Comparison of ENCODE assay signal across 39 mouse cellular contexts in genomic region chr2:155894307-155895045, GRCm38 (mm10). TPM values are rescaled to one million over a fixed set of nuclear protein-coding genes. Genes with fewer than 3 reads are reported as not detected.
DNase-seq lines count a peak whose midpoint lies in the region; ATAC-seq and TF ChIP-seq lines count a peak whose summit lies in the region.
"Had no signal": no experiment of that assay in that cellular context is flagged by ENCODE, and none has a peak within 500 bp of the region (broad histone marks: within the 10 kb centered on the region; RNA-seq: fewer than 3 reads in every experiment).

No protein-coding gene starts in this region.

- no peaks in the 10 kb centered on the region for H3K9me3 ChIP-seq in lung, postnatal 0 days (ENCODE audit: low read length)
- H3K9me3 ChIP-seq: hindbrain, embryonic 13.5 days; kidney, embryonic 15.5 days; limb, embryonic 10.5 days; limb, embryonic 15.5 days; midbrain, embryonic 10.5 days had no signal

- TF ChIP-seq EP300 in lung, postnatal 0 days (IDR thresholded peaks at IDR 0.05) = no peak

- no peak for DNase-seq in gastrocnemius, adult 2 months
- no peak for DNase-seq in gastrocnemius, postnatal 36 days
- peak; percentile 36 for DNase-seq in lung, postnatal 0 days (ENCODE audit: low spot score)
- DNase-seq in lung, postnatal 14 days = no peak
- no peak for DNase-seq in layer of hippocampus, adult 8-10 months (ENCODE audit: low spot score in 2 of 2)
- no peak for DNase-seq in urinary bladder, adult 2 months (ENCODE audit: low spot score)
- no peak for DNase-seq in thymus, postnatal 25 days
- DNase-seq: adrenal gland, adult 2 months; cerebellum, postnatal 14 days; forebrain, postnatal 0 days; gastrocnemius, postnatal 10 days; heart, postnatal 36 days; kidney, adult 18-20 months; layer of hippocampus, postnatal 36 days; right cerebral cortex, postnatal 25 days; spleen, adult 18-20 months had no signal

- no peaks in the 10 kb centered on the region for H3K27me3 ChIP-seq in lung, postnatal 0 days (replicated peaks; ENCODE audit: insufficient read depth, low read length)
- no peaks in the 10 kb centered on the region for H3K27me3 ChIP-seq in small intestine, adult 2 months (ENCODE audit: control insufficient read depth, insufficient read depth, low read length)
- H3K27me3 ChIP-seq: CH12.LX; hindbrain, embryonic 13.5 days; kidney, embryonic 15.5 days; limb, embryonic 15.5 days had no signal

- H3K4me2 ChIP-seq in lung, postnatal 0 days (replicated peaks; ENCODE audit: low read depth, low read length) = no peak overlapping the region
- H3K4me2 ChIP-seq: heart, embryonic 11.5 days; hindbrain, embryonic 13.5 days; kidney, embryonic 15.5 days; limb, embryonic 15.5 days had no signal

- no peaks in the 10 kb centered on the region for H3K4me1 ChIP-seq in lung, postnatal 0 days (ENCODE audit: insufficient read depth, low read depth, low read length)
- peaks cover 3% of the 10 kb centered on the region; the same call in 1 of the 2 replicates for H3K4me1 ChIP-seq in small intestine, adult 2 months (ENCODE audit: control insufficient read depth, insufficient read depth, insufficient read length, low read length)
- H3K4me1 ChIP-seq: hindbrain, embryonic 13.5 days; limb, embryonic 10.5 days; limb, embryonic 15.5 days; midbrain, embryonic 10.5 days had no signal

- H3K27ac ChIP-seq in gastrocnemius, adult 2 months = peak overlapping the region; percentile 51; the same call in 1 of the 2 replicates
- 0 out of 2 replicates have a peak overlapping the region, but pooled peaks have one; percentile 21 for H3K27ac ChIP-seq in lung, postnatal 0 days (ENCODE audit: low read length)
- peak overlapping the region; percentile 3; the same call in 1 of the 2 replicates for H3K27ac ChIP-seq in small intestine, adult 2 months (ENCODE audit: insufficient read depth, low read depth, low read length)
- H3K27ac ChIP-seq: hindbrain, embryonic 13.5 days; kidney, embryonic 15.5 days; limb, embryonic 10.5 days; limb, embryonic 15.5 days; midbrain, embryonic 10.5 days had no signal

- peak; percentile 43; the same call in 1 of the 2 replicates for ATAC-seq in lung, postnatal 0 days
- ATAC-seq: activated CD4-positive, CD25-positive, alpha-beta regulatory T cell, adult 4 months; forebrain, postnatal 0 days; midbrain, embryonic 16.5 days had no signal

- no peaks in the 10 kb centered on the region for H3K36me3 ChIP-seq in lung, postnatal 0 days (ENCODE audit: insufficient read depth, low read length)
- H3K36me3 ChIP-seq in small intestine, adult 2 months (ENCODE audit: control insufficient read depth, insufficient read depth, low read length) = peaks cover 22% of the 10 kb centered on the region

- no peak for TF ChIP-seq CTCF in gastrocnemius, adult 2 months (IDR thresholded peaks at IDR 0.05)
- no peak for TF ChIP-seq CTCF in lung, postnatal 0 days (IDR thresholded peaks at IDR 0.05)
- TF ChIP-seq CTCF in small intestine, adult 2 months (IDR thresholded peaks at IDR 0.05; ENCODE audit: extremely low read depth, insufficient read length, insufficient replicate concordance, low read depth, low read length) = no peak

- no peak overlapping the region for H3K9ac ChIP-seq in lung, postnatal 0 days (replicated peaks; ENCODE audit: low read depth)
- H3K9ac ChIP-seq: forebrain, postnatal 0 days; hindbrain, embryonic 13.5 days; kidney, embryonic 15.5 days; limb, embryonic 15.5 days had no signal

- TF ChIP-seq POLR2A in small intestine, adult 2 months (IDR thresholded peaks at IDR 0.05; ENCODE audit: low read depth, low read length) = no peak

- no peak overlapping the region for H3K4me3 ChIP-seq in gastrocnemius, adult 2 months
- no peak overlapping the region for H3K4me3 ChIP-seq in lung, postnatal 0 days (ENCODE audit: low read depth, low read length)
- no peak overlapping the region for H3K4me3 ChIP-seq in small intestine, adult 2 months (ENCODE audit: low read depth, low read length)
- H3K4me3 ChIP-seq: erythroblast, embryonic 14.5 days; hindbrain, embryonic 13.5 days; kidney, embryonic 15.5 days; limb, embryonic 10.5 days; limb, embryonic 15.5 days; midbrain, embryonic 10.5 days had no signal

- WGBS in lung, postnatal 0 days = 68% methylated on average over 13 of the region's 13 CpGs
- WGBS in small intestine, adult 2 months = 47% methylated on average over 13 of the region's 13 CpGs

- intact Hi-C loops in gastrocnemius, adult 2 months (cut with DNase I) = no loop called here
- intact Hi-C loops in gastrocnemius, postnatal 36 days (cut with DNase I) = no loop called here

RNA-seq across cellular contexts. Expression of gene Uqcc1, which starts 35.6 kb away (rescaled TPM):
- total RNA-seq in gastrocnemius, adult 2 months (2021) = 100 to 1,000 TPM; 139 to 198 TPM
- 100 to 1,000 TPM; 151 to 164 TPM for total RNA-seq in gastrocnemius, postnatal 36 days (2021)
- 24.4 and 35.1 TPM in 2 replicates for polyA plus RNA-seq in lung, postnatal 0 days (2015; fragmentation: Nextera tagmentation; extraction: Ambion mirVana)
- 9.0 and 9.6 TPM in 2 replicates for polyA plus RNA-seq in small intestine, adult 2 months (2012; rRNA removed)
- 10 to 100 TPM; 76.5 to 83.3 (median 78.3) TPM for total RNA-seq in layer of hippocampus, adult 8-10 months (2022)
- polyA plus RNA-seq in urinary bladder, adult 2 months (2012; rRNA removed) = 47.0 and 60.2 TPM in 2 replicates

RNA-seq across cellular contexts. Expression of gene Gm15557, which starts 46.1 kb away (rescaled TPM):
- total RNA-seq in gastrocnemius, adult 2 months (2021) = not detected
- not detected for total RNA-seq in gastrocnemius, postnatal 36 days (2021)
- polyA plus RNA-seq in lung, postnatal 0 days (2015; fragmentation: Nextera tagmentation; extraction: Ambion mirVana) = 0.11 TPM in 1 of 2 replicates, not detected in the other
- polyA plus RNA-seq in small intestine, adult 2 months (2012; rRNA removed) = not detected in 2 replicates
- total RNA-seq in layer of hippocampus, adult 8-10 months (2022) = not detected
- not detected in 2 replicates for polyA plus RNA-seq in urinary bladder, adult 2 months (2012; rRNA removed)
- total RNA-seq: adrenal gland, adult 2 months; adrenal gland, postnatal 4 days; CH12.LX; ES-E14; forebrain, postnatal 0 days; gastrocnemius, postnatal 10 days; granulocyte monocyte progenitor cell, adult 5-6 weeks; heart, postnatal 36 days; layer of hippocampus, postnatal 36 days; megakaryocyte progenitor cell, adult 5-6 weeks; neutrophil, adult 5-6 weeks had no signal
- polyA plus RNA-seq: activated CD4-positive, CD25-positive, alpha-beta regulatory T cell, adult 4 months; adrenal gland, adult 2 months; C2C12; cerebellum, adult 2 months; cortical plate, adult 2 months; embryonic facial prominence, embryonic 14.5 days; erythroblast, embryonic 14.5 days; forebrain, embryonic 11.5 days; forebrain, postnatal 0 days; heart, embryonic 11.5 days; heart, embryonic 16.5 days; kidney, embryonic 15.5 days; midbrain, embryonic 16.5 days; neural tube, embryonic 11.5 days had no signal

RNA-seq across cellular contexts. Expression of gene Gdf5, which starts 50.7 kb away (rescaled TPM):
- under 1 TPM in 1 of 2 experiments, not detected in 1; 0.08 TPM for total RNA-seq in gastrocnemius, adult 2 months (2021)
- under 1 TPM in 1 of 2 experiments, not detected in 1; 0.10 TPM for total RNA-seq in gastrocnemius, postnatal 36 days (2021)
- polyA plus RNA-seq in lung, postnatal 0 days (2015; fragmentation: Nextera tagmentation; extraction: Ambion mirVana) = 1.7 and 2.7 TPM in 2 replicates
- not detected in 2 replicates for polyA plus RNA-seq in small intestine, adult 2 months (2012; rRNA removed)
- under 1 TPM in 3 of 4 experiments, not detected in 1; 0.18 to 0.31 (median 0.31) TPM for total RNA-seq in layer of hippocampus, adult 8-10 months (2022)
- polyA plus RNA-seq in urinary bladder, adult 2 months (2012; rRNA removed) = 1.5 and 1.7 TPM in 2 replicates
- total RNA-seq: CH12.LX; granulocyte monocyte progenitor cell, adult 5-6 weeks; heart, postnatal 36 days; layer of hippocampus, postnatal 36 days; megakaryocyte progenitor cell, adult 5-6 weeks; neutrophil, adult 5-6 weeks had no signal
- polyA plus RNA-seq: activated CD4-positive, CD25-positive, alpha-beta regulatory T cell, adult 4 months; C2C12; erythroblast, embryonic 14.5 days had no signal

RNA-seq across cellular contexts. Expression of gene Fam83c, which starts 59.8 kb away (rescaled TPM):
- not detected for total RNA-seq in gastrocnemius, adult 2 months (2021)
- total RNA-seq in gastrocnemius, postnatal 36 days (2021) = not detected
- 0.04 TPM in 1 of 2 replicates, not detected in the other for polyA plus RNA-seq in lung, postnatal 0 days (2015; fragmentation: Nextera tagmentation; extraction: Ambion mirVana)
- 0.34 and 0.89 TPM in 2 replicates for polyA plus RNA-seq in small intestine, adult 2 months (2012; rRNA removed)
- not detected for total RNA-seq in layer of hippocampus, adult 8-10 months (2022)
- polyA plus RNA-seq in urinary bladder, adult 2 months (2012; rRNA removed) = 2.6 and 3.7 TPM in 2 replicates
- total RNA-seq: adrenal gland, postnatal 4 days; forebrain, postnatal 0 days; gastrocnemius, postnatal 10 days; granulocyte monocyte progenitor cell, adult 5-6 weeks; heart, postnatal 36 days; layer of hippocampus, postnatal 36 days; megakaryocyte progenitor cell, adult 5-6 weeks; neutrophil, adult 5-6 weeks had no signal
- polyA plus RNA-seq: activated CD4-positive, CD25-positive, alpha-beta regulatory T cell, adult 4 months; cerebellum, adult 2 months; cortical plate, adult 2 months; erythroblast, embryonic 14.5 days had no signal
